18 mouse cellular contexts compared by ENCODE assay signal in the genomic region with DNA sequence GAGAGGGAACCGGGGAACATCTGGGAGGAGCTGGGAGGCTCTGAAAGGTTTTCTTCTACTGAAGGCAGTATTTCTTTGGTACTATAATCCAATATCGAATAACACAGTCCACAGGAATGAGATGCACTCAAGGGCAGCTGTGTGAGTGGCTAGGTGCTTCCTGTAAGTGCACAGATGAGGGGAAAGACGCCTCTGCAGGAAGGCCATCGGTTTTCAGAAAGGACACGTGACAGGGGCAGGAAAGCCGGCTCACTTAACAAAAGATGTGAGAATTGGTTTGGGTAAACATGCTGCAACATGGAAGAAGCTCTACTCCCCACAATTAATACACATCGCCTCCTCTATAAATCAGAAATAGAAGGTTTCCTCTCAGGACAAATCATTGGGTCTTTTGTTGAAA. TPM values are rescaled to one million over a fixed set of nuclear protein-coding genes. Genes with fewer than 3 reads are reported as not detected.
A peak's percentile ranks its signal among the peaks of the same experiment; 100 is the strongest.
DNase-seq lines count a peak whose midpoint lies in the region; ATAC-seq and TF ChIP-seq lines count a peak whose summit lies in the region.
"Had no signal": no experiment of that assay in that cellular context is flagged by ENCODE, and none has a peak within 500 bp of the region (broad histone marks: within the 10 kb centered on the region; RNA-seq: fewer than 3 reads in every experiment).

No protein-coding gene starts in this region.

- no peak overlapping the region for H3K4me3 ChIP-seq in forebrain, embryonic 12.5 days (replicated peaks)
- H3K4me3 ChIP-seq in forebrain, embryonic 16.5 days (replicated peaks; ENCODE audit: low read length): no peak overlapping the region
- H3K4me3 ChIP-seq in midbrain, embryonic 10.5 days: 0 out of 2 replicates have a peak overlapping the region, but pooled peaks have one; percentile 1
- H3K4me3 ChIP-seq in midbrain, postnatal 0 days (ENCODE audit: low read depth, low read length): no peak overlapping the region
- H3K4me3 ChIP-seq: hindbrain, embryonic 13.5 days; left cerebral cortex, adult 2 months had no signal

- TF ChIP-seq CTCF in midbrain, postnatal 0 days (IDR thresholded peaks at IDR 0.05): no peak

- WGBS in forebrain, embryonic 12.5 days: 14% methylated on average over 7 of the region's 7 CpGs
- WGBS in forebrain, embryonic 16.5 days: 14% methylated on average over 7 of the region's 7 CpGs
- WGBS in midbrain, embryonic 10.5 days: 28% methylated on average over 7 of the region's 7 CpGs
- 30% methylated on average over 7 of the region's 7 CpGs for WGBS in midbrain, postnatal 0 days

- H3K27ac ChIP-seq in forebrain, embryonic 12.5 days: peak overlapping the region; percentile 50; the same call in 1 of the 2 replicates
- no peak overlapping the region for H3K27ac ChIP-seq in forebrain, embryonic 16.5 days (ENCODE audit: low read length)
- H3K27ac ChIP-seq in midbrain, embryonic 10.5 days (replicated peaks): peak overlapping the region; percentile 69
- no peak overlapping the region for H3K27ac ChIP-seq in midbrain, postnatal 0 days (ENCODE audit: low read depth, low read length)
- H3K27ac ChIP-seq: hindbrain, embryonic 13.5 days; left cerebral cortex, adult 2 months; liver, embryonic 14.5 days; macrophage had no signal

- no peak for DNase-seq in midbrain, embryonic 10.5 days (ENCODE audit: low spot score)
- no peak for DNase-seq in midbrain, postnatal 0 days (ENCODE audit: low spot score)
- DNase-seq in thymus, postnatal 25 days: peak; percentile 43
- no peak for DNase-seq in right cerebral cortex, postnatal 10 days (ENCODE audit: low spot score in 2 of 2)
- no peak for DNase-seq in adrenal gland, postnatal 36 days
- DNase-seq: adrenal gland, postnatal 25 days; cerebellum, adult 9-11 months; gastrocnemius, postnatal 36 days; kidney, adult 18-20 months; kidney, postnatal 10 days had no signal

- no peaks in the 10 kb centered on the region for H3K9me3 ChIP-seq in forebrain, embryonic 12.5 days
- no peaks in the 10 kb centered on the region for H3K9me3 ChIP-seq in forebrain, embryonic 16.5 days (ENCODE audit: control insufficient read depth, low read length)
- H3K9me3 ChIP-seq in midbrain, embryonic 10.5 days (replicated peaks): no peaks in the 10 kb centered on the region
- no peaks in the 10 kb centered on the region for H3K9me3 ChIP-seq in midbrain, postnatal 0 days (ENCODE audit: low read length)
- H3K9me3 ChIP-seq: hindbrain, embryonic 13.5 days had no signal

- peaks cover 34% of the 10 kb centered on the region for H3K4me1 ChIP-seq in forebrain, embryonic 12.5 days
- peaks cover 19% of the 10 kb centered on the region for H3K4me1 ChIP-seq in forebrain, embryonic 16.5 days (replicated peaks; ENCODE audit: control insufficient read depth, insufficient read depth, low read length)
- H3K4me1 ChIP-seq in midbrain, embryonic 10.5 days: peaks cover 39% of the 10 kb centered on the region
- no peaks in the 10 kb centered on the region for H3K4me1 ChIP-seq in midbrain, postnatal 0 days (ENCODE audit: insufficient read depth, low read length)

- no peaks in the 10 kb centered on the region for H3K27me3 ChIP-seq in forebrain, embryonic 12.5 days
- H3K27me3 ChIP-seq in forebrain, embryonic 16.5 days (replicated peaks; ENCODE audit: control insufficient read depth, insufficient read depth, low read length): no peaks in the 10 kb centered on the region
- peaks cover 7% of the 10 kb centered on the region for H3K27me3 ChIP-seq in midbrain, embryonic 10.5 days (ENCODE audit: low read depth, poor library complexity, severe bottlenecking)
- no peaks in the 10 kb centered on the region for H3K27me3 ChIP-seq in midbrain, postnatal 0 days (ENCODE audit: insufficient read depth, low read length)
- H3K27me3 ChIP-seq: hindbrain, embryonic 13.5 days had no signal

- no peak overlapping the region; the same call in 1 of the 2 replicates for H3K4me2 ChIP-seq in forebrain, embryonic 12.5 days
- no peak overlapping the region for H3K4me2 ChIP-seq in forebrain, embryonic 16.5 days (ENCODE audit: low read length)
- H3K4me2 ChIP-seq in midbrain, postnatal 0 days (ENCODE audit: low read depth, low read length, poor library complexity, severe bottlenecking): no peak overlapping the region
- H3K4me2 ChIP-seq: heart, embryonic 11.5 days; hindbrain, embryonic 13.5 days had no signal

- no peak overlapping the region for H3K9ac ChIP-seq in forebrain, embryonic 12.5 days
- no peak overlapping the region for H3K9ac ChIP-seq in forebrain, embryonic 16.5 days (replicated peaks; ENCODE audit: low read depth, low read length)
- no peak overlapping the region for H3K9ac ChIP-seq in midbrain, postnatal 0 days (replicated peaks; ENCODE audit: low read length, poor library complexity, severe bottlenecking)
- H3K9ac ChIP-seq: hindbrain, embryonic 13.5 days; liver, embryonic 14.5 days had no signal

- ATAC-seq in forebrain, embryonic 12.5 days (ENCODE audit: low FRiP score): peak; percentile 31; the same call in 1 of the 2 replicates
- ATAC-seq in forebrain, embryonic 16.5 days: no peak
- ATAC-seq in midbrain, postnatal 0 days (ENCODE audit: low FRiP score): no peak
- ATAC-seq in megakaryocyte, adult 5-6 weeks (ENCODE audit: poor library complexity, severe bottlenecking): 0 out of 2 replicates have a peak, but pooled peaks have one; percentile 33

- peaks cover 6% of the 10 kb centered on the region; the same call in 1 of the 2 replicates for H3K36me3 ChIP-seq in forebrain, embryonic 12.5 days (replicated peaks)
- H3K36me3 ChIP-seq in forebrain, embryonic 16.5 days (ENCODE audit: control insufficient read depth, insufficient read depth): no peaks in the 10 kb centered on the region
- H3K36me3 ChIP-seq in midbrain, embryonic 10.5 days: no peaks in the 10 kb centered on the region
- 0 out of 2 replicates have a peak, but pooled peaks cover 8% of the 10 kb centered on the region for H3K36me3 ChIP-seq in midbrain, postnatal 0 days (ENCODE audit: insufficient read depth, low read length)

RNA-seq across cellular contexts. Expression of a gene that starts 40.8 kb away (rescaled TPM):
- polyA plus RNA-seq in forebrain, embryonic 12.5 days (2016; fragmentation: Nextera tagmentation; extraction: Ambion mirVana): 12.7 and 13.1 TPM in 2 replicates
- 8.8 and 10.2 TPM in 2 replicates for polyA plus RNA-seq in forebrain, embryonic 16.5 days (2015; fragmentation: Nextera tagmentation; extraction: Ambion mirVana)
- 10.8 and 13.1 TPM in 2 replicates for polyA plus RNA-seq in midbrain, embryonic 10.5 days (2016; fragmentation: Nextera tagmentation; extraction: Ambion mirVana)
- 8.4 and 10.6 TPM in 2 replicates for total RNA-seq in midbrain, postnatal 0 days (2014; rRNA removed)
- 5.4 and 5.5 TPM in 2 replicates for polyA plus RNA-seq in midbrain, postnatal 0 days (2015; fragmentation: Nextera tagmentation; extraction: Ambion mirVana)
- 48.3 and 53.0 TPM in 2 replicates for total RNA-seq in megakaryocyte, adult 5-6 weeks (2015)
- total RNA-seq in megakaryocyte, adult 5-6 weeks (2017): 45.4 and 56.4 TPM in 2 replicates
- 10 to 100 TPM; 28.1 to 30.6 TPM for total RNA-seq in adrenal gland, postnatal 36 days (2021)

RNA-seq across cellular contexts. Expression of a gene that starts 40.8 kb away (rescaled TPM):
- polyA plus RNA-seq in forebrain, embryonic 12.5 days (2016; fragmentation: Nextera tagmentation; extraction: Ambion mirVana): 4.2 and 6.0 TPM in 2 replicates
- polyA plus RNA-seq in forebrain, embryonic 16.5 days (2015; fragmentation: Nextera tagmentation; extraction: Ambion mirVana): 3.0 and 6.3 TPM in 2 replicates
- 3.2 and 3.4 TPM in 2 replicates for polyA plus RNA-seq in midbrain, embryonic 10.5 days (2016; fragmentation: Nextera tagmentation; extraction: Ambion mirVana)
- 1.1 and 2.5 TPM in 2 replicates for total RNA-seq in midbrain, postnatal 0 days (2014; rRNA removed)
- 1.3 and 2.9 TPM in 2 replicates for polyA plus RNA-seq in midbrain, postnatal 0 days (2015; fragmentation: Nextera tagmentation; extraction: Ambion mirVana)
- total RNA-seq in megakaryocyte, adult 5-6 weeks (2015): 9.6 and 12.1 TPM in 2 replicates
- total RNA-seq in megakaryocyte, adult 5-6 weeks (2017): 4.4 and 4.8 TPM in 2 replicates
- 1 to 10 TPM; 3.4 to 4.7 TPM for total RNA-seq in adrenal gland, postnatal 36 days (2021)

Comparison
In these comparisons a context has a peak if more than half of its experiments do, and no peak if none do; other contexts are left out.
1. ATAC-seq: peak in forebrain, embryonic 12.5 days (single experiment) and megakaryocyte, adult 5-6 weeks (single experiment); none in forebrain, embryonic 16.5 days (single experiment) and midbrain, postnatal 0 days (single experiment).
2. H3K27ac ChIP-seq: peak in forebrain, embryonic 12.5 days (single experiment) and midbrain, embryonic 10.5 days (single experiment); none in forebrain, embryonic 16.5 days (single experiment) and midbrain, postnatal 0 days (single experiment).